Mouse (Mus musculus) right cerebral cortex, adult 18-20 months (tissue): ENCODE measurements at regions not wholly inside any gene's neighbourhood (a gene's known extent, or its start where the extent isn't known, plus 50 kb on each side); places are given as distances from the start of the nearest gene placed in this dataset.
"Not testable (repeated sequence)": the region's sequence is repeated elsewhere in the genome, so short reads cannot be mapped to it uniquely, and the experiment has no call there.

Source experiments
- DNase-seq: peaks from one replicate; pipeline ENCODE4 v3.0.0; 2022; ENCODE audit warnings: mixed read lengths

DNA sequence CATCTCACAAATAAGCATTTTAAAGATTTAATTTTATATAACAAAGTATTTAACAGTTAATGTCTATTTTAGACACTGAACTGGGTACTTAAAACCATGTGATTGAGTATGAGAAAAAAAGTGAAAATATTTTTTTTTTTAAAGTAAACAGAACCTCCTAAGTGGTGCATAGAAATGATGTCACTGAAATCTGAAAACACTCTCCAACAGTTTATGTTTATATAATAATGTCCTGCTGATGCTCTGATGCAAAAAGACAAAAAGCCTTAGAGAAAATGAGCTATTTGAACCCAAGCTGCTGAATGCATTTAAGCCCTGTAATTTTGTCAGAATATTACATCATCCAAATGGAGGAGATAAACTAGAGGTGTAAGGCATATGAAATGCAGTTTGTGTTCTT is 3447.1 kb downstream of the 9330182O14Rik start:
- DNase-seq: no peak

DNA sequence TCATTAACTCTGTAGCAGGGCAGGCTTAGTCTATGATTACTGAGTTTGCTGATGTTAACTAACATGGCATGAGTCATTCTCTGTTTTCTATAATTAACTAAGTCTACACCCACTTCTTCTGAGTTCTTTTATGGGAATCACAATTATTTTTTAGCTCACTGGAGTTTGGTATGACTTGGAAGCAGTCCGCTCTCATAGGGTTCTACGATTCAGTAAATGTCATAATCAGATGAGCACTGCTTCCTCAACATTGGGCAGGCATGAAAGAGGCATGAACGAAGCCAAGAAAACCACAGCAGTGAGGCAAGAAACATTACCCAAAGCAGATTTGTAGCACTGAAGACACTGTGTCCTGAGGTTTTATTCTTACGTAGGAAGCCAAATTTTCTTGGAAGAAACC is 3451.6 kb downstream of the 9330182O14Rik start:
- DNase-seq: no peak

DNA sequence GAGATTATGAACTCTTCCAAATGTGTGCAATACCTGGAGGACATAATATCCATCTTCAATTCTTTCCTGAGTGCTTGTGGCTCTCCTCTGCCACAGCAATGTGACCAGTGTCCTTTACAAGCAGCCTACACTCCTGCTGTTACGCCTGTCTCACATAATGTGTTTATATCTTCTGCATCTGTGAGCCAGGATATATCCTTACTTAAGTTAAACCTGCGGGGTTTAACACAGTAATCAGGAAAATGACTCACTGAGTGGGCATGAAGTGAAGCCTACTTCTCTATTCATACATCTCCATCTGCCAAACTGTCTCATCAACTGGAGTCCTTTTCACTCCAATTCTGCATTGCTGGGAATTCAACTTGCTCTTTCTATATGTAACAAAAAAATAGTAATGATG is 3453.9 kb downstream of the 9330182O14Rik start:
- DNase-seq: peak; percentile 79

DNA sequence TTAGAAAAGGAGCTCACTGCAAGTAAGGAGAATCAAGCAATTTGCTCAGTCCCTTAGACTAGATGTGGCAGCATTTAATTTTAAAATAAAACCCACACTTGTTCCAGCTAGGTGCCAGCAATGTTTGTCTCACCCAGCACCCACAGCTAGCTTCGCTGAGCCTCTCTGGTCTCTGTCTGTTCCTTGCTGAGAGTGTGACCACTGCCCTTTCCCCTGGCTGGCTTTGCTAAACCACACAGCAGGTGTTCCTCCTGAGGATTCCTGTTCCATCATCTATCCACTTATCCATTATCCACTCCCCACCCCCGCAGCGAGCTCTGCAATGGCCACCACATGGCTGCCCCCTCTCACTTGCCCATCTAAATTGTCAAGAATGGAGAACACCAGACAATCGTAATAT is 3473.5 kb downstream of the 9330182O14Rik start:
- no peak for DNase-seq

DNA sequence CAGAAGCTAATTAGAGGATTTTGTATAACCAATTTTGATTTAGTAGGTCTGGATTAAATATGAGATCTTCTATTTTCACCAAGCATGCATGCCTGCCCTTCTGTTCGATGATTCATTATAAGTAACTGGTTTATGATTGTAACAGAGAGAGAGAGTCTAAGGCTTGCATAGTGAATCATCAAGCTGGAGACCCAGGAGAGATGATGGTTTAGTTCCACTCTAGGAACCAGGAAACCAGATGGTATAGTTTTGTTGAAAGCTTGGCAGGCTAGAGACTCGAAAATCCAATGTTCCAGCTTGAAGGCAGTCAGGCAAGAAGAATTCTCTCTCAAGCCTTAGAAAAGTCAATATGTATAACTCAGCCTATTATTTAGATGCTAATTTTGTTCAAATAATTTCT is 3475.7 kb downstream of the 9330182O14Rik start:
- no peak for DNase-seq

DNA sequence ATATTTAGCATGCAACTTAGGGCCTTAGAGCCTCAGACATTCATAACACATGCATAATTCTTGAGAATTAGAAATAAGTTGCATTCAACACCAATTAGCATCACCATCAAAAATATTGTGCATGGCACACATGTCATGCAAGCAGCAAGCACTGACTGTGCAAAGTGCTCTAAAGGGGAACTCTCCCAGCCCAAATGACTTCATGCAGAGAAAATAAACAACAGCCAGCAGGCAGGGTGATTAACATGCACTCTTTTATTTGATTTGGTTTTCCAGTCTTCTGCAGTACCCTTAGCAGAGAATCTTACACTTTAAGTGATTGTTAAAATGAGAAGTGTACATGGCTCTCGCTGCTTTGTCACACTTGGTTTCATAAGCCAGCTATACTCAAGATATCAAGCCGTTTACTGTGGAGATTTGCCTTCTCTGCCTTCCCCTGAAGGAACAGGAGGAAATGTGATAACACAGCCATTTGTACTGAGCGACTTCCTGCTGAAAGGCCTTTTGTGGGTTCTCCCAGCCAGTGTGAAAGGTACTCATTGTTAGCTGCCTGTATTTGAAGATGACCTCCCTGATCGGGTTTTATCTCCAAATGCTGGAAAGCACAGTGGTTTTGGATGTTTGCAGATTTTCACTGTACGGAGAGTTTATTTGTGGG is 3480.0 kb downstream of the 9330182O14Rik start:
- DNase-seq: no peak

DNA sequence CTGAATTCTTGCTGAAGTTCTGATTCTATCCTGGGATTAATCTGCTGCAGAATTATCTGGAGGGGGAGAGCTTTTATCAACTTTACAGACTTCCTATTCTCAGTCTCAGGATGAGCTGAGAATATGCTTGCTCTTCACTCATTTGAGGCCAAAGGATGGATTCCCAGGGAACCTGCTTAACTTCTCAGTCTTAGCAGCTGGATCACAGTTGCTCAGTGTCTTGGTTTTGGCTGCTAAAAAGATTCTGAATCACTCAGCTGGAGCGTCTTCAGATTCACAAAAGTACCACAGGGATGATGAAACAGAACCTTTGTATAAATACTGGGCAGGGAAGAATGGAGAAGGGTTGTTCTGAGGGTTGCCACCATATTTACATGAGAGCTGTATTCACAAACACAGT is 3481.6 kb downstream of the 9330182O14Rik start:
- no peak for DNase-seq

DNA sequence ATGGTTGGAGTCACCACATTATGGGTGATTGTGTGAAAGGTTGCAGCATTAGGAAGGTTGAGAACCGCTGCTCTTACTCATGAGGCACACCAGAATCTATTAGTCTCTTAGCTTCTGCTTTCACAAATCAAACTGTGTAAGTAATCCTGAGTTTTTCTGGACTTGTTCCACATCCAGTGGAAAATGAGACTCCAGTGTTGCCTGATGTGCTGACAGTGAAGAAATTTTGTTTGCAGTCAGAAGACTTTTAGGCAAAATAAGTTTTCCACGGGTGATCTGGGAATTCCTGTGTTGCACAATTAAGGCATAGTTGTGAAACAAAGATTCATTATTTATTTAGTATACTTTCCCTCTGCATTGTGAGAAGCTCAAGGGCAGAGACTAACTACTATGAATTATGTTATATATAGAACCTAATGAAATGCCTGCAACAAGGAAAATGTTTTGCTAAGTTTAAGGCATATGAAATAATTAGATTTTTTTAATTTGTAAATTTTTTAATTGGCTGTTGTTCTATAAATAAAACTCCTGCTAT is 3490.3 kb downstream of the 9330182O14Rik start:
- no peak for DNase-seq

DNA sequence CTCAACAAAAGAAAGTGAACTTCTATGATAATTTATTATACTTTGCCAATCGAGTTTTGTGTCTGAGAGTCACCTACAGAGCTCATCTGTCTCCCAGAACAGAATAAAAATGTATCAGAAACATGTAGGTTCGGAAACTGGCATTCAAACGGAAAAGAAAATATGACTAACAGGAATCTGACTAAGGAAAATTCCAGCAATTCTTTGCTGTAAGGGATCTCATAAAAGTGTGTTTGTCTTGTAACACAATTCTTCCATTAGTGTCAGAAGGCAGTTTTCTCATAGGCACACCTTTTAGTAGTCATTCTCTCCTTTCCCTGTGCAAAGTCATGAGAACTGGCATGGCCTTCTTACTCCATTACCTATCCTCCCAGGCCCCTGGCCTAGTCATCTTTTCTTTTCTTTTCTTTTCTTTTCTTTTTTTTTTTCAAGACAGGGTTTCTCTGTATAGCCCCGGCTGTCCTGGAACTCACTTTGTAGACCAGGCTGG is 3490.9 kb downstream of the 9330182O14Rik start:
- DNase-seq: no peak

DNA sequence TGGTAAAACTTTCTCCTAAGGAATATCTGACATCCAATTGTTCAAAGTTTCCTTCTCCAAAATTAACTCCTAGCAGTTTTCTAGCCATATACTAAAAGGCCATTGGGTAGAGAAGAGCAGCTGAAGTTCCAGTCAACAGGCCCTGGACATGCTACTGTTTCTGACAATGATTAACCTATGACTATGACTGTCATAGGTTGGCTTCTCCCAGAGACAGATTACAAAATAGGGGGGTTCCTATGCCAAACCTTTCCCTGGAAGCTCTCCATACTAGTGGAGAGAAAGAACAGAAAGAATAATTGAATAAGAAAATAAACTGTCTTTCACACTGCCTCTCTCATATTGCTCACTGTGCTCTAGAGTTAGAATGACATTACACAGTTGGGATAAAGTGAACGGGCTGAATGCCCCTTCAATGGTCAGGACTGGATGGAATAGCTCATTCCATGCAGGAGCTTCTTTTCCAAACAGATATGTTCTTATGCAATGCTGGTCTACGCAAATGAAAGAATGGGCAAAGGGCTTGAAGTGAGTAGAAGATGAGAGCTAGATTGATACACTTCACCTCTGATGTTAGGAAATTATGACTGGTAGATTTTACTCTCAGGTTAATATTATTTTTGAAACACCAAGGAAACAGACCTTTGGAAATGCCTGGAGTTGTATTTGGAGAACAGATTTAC is 3516.8 kb downstream of the 9330182O14Rik start:
- no peak for DNase-seq

DNA sequence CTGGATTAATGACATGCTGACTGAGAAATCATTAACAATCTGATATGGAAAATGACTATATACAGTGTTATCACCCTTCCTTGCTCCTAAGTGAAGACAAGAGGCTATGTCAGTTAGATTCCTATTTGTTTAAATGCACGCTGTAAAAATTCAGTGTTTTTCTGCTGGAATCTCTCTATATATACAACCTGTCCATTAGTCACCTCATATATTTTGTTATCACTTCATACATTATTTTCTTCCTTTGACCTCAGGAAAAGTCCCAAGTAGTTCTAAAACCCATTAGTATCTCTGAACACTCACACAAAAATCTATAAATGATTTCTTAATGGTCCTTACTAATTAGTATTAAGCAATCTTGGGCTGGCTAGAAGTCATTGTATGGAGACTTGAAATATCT is 3529.5 kb downstream of the 9330182O14Rik start:
- DNase-seq: no peak

DNA sequence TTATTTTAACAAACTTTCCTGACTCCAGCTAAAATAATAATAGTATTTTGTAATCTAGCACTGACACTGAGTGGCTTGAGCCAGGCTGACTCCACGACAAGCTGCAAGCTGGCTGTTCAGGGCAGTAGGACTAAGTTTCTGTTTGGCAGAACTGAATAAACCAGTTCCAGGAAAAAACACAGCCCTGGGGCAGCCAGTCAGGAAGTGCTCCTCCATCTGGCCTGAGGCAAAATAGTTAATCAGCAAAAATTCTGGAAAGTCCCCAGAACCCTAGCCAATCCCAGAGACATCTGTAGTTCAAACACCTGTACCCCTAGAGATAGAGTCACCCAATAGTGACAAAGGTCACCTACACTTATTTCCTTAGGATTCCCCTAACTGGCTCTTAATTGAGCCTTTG is 3544.7 kb downstream of the 9330182O14Rik start:
- DNase-seq: no peak

DNA sequence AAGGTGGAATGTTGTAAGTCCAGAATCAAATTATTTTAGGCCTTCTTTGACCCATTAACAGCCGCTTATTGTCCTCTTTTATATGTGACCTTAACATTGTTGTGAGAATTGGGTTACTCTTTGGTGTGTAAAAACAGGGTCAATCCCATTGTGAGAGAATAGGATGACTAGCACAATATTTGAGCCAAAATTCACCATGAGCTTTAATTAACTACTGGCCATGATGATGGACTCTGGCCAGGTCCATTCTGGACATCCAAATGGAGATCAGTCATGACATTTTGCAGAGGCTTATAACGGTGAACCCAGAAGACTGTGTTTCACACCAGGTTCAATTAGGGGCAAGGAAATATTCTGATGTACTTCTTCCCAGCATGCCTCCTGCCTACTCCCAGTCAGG is 3548.0 kb downstream of the 9330182O14Rik start:
- DNase-seq: no peak

DNA sequence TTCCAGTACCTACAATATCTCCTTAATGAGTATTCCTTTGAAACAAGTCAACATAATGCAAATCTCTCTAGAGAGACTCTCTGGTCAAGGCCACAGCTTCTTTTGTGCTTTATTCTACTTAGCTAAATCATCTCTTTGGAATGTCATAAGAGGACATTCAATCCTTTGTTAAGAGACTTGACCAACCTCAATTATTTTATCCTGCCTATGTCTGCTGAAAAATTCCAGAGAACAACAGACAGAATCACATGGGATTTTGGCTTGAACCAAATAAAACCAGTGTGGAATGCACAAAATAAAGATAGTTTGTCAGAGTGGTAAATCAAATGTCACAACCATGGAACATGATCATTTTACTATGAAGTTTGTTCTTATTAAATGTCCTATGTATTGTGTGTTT is 3557.8 kb downstream of the 9330182O14Rik start:
- DNase-seq: not testable (repeated sequence)

DNA sequence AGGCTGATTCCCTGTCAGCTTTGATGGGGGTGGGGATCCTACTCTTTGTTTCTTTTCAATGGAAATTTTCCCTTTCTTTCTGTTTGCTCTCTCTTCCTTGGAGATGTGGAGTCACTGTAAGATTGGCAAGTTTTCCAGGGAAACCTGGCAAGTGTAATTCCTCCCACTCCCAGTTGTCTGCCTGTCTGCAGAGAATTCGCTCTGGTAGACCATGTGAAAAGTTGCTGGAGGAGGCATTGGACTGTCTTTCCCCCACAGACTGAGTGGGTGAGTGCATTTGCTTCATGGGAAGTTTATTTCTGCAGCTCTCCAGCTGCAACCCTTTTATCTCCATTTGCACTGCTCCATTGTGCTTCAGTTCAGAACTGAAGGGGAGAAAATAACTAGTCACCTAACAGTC is 3561.3 kb downstream of the 9330182O14Rik start:
- peak; percentile 87 for DNase-seq

DNA sequence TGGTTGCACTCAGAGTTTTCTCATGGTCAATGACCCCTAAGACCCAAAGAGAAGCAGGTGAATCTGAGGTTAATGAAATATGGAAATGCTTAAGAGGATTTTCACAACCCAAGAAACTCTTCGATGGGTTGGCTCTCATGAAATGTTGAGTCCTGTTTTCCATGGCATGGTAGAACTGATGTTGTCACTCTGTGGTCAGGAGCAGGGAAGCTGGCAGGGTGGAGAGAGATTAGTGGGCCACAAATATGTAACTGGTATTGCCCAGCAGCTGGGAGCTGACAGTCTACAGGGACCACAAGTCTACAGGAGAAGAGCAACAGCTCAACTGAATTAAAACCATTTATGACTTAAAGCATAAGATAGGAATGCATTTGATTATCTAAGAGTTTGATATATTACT is 3582.9 kb downstream of the 9330182O14Rik start:
- no peak for DNase-seq

DNA sequence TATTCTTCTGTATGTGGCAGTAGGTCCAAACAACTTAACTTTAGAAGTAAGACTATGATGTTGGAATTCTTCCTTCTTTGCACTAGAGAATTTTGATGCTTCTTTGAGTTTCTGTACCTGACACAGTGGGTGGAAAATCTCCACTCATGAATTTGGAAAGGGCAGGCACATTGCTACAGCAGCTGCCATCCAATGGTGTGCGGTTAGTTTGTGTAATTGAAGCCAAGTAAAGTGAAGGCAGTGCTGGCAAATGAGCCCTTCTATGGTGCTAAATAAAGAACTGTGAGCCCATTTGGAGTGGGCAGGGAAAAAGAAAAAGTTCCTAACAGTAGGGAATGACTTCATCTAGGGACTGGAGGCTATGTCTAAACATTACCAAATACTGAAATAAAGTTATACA is 3583.4 kb downstream of the 9330182O14Rik start:
- peak; percentile 77 for DNase-seq

DNA sequence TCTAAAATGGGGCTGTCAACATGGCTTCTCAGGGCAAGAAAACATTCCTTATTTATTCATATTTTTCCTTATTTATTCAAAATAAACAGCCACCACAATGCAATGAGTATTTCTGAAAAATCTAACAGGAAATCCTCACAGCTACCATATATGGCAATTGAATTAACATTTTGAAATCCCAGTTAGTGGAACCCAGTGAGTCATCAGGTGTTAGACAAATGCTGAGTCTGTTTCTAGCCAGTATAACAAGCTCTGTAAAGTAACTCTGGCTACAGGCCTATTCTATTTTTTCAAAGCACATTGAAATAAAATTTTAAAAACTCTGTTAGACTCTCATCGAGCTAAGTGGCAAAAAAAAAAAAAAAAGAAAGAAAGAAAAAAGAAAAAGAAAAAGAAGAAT is 3586.8 kb downstream of the 9330182O14Rik start:
- DNase-seq: peak; percentile 38

DNA sequence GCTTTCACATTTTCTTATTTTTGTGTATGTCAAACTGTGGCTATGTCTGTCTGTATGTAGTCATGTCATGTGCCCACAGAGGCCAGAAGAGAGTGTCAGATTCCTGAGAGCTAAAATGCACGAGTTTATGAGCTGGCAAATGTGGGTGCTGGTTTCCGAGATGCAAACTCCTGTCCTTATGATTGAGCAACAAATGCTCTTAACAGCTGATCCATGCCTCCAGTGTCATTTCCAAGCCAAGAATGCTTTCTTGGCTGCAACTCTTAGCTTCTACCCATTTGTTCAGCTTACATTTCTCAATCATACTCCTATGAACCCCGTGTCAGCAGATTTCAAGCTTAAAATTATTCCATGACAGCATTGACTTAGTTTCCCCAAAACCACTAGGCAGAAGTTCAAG is 3601.5 kb downstream of the 9330182O14Rik start:
- no peak for DNase-seq

DNA sequence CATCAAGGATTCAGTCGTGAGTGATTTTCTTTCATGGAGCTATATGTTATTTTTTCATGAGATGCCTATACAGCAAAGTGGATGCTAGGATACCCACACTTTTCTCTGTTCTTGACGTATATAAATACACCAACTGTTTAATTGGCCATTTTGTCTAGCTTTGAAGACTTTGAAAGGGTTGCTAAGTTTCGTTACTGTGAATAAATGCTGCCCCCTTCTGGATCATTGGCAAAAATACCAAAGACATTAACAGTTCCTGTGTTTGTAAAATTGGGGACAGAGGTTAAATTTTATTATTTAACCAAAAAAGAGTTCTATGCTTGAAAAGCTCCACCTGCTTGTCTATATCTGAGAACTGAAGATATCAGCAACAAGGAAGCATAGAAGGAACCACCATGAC is 3624.1 kb downstream of the 9330182O14Rik start:
- peak; percentile 26 for DNase-seq

DNA sequence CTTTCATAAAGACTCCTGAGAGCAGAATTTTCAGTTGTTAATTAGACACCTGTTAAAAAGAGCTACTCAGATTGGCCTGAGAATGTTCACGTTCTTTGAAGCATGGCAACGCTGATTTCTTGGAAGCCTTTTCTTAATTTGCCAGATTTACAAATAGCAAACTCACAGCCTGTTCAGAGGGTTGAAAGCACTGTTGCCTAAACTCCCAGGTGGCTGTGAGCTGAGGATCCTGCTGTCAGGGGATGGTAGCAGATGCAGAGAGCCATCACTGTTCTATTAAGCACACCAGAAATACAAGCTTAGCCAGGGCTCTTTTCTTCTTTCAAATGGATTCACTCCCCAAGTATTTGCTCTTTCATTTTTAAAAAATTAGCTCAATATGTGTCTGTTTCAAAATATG is 3630.4 kb downstream of the 9330182O14Rik start:
- no peak for DNase-seq

DNA sequence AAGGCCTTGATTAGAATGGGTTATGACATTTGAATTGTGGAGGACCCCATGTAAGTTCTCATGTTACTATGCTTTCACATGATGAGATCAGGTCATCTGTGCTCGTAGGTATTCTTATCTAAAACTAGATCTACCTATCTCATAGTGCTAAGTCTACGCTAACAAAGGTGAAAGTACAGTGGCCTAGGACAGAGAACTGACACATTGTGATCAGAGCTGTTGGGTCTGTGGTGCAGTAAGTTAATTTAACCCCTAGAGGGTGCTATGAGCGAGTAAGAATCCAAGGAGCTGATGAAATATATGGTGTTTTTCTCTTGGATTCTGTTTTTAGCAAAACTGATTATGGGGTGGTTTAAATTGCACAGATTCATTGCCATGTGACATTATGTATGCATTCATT is 3638.6 kb downstream of the 9330182O14Rik start:
- peak; percentile 42 for DNase-seq

DNA sequence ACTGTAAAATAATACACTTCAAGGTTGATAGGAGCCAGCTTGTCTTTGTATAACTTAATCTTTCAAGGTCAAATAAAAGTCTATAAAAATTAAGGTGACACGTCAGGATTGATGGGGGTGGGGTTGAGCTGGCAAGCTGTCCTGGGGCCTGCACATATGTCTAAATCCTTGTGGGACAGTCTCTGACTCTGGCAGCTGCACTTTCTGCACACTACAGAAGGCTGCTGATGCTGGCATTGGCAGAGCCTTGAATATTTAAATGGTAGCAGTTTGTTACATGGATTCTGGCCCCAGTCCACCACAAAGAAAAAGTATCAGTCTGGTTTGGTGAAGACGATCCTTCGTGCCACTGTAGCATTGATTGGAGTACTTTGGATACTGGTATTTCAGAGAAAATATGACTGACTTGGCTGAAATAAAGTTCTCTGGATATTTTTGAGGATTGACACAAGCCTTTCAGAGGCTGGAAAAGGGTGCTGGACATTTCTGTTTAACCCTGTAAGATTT is 3648.0 kb downstream of the 9330182O14Rik start:
- DNase-seq: not testable (repeated sequence)

DNA sequence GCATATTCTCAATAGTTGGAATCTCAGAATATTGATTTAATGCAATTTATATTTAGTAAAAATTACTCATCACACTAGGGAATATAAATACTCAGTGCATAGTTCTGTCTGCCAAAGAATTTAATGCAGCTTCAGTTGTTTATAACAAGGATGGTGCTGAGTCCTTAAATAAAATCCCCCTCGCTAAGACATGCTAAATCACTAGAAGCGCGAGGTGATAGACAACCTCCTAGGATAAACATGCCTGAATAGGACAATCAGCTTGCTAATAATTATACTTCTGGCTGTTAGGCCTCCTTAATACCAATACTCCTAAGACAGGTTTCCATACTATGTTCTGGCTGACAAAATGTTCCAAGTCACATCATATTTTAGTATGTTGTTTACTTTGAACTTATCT is 3650.0 kb downstream of the 9330182O14Rik start:
- DNase-seq: no peak
